Mouse (Mus musculus) adrenal gland, postnatal 36 days (tissue): ENCODE measurements around the gene Sdsl. TPM values are rescaled to one million over a fixed set of nuclear protein-coding genes. Genes with fewer than 3 reads are reported as not detected.

Experiments
- DNase-seq, 2 experiments: peaks; one replicate each; pipeline ENCODE4 v3.0.0; 2021; ENCODE audit warnings: mixed read lengths in 1 of 2
- total RNA-seq, 2 experiments: library from RNA; stranded (reverse); gene quantifications; 2 replicates each; pipeline ENCODE4 v1.2.3; 2021

Gene Sdsl
- total RNA-seq, 2 experiments from 2014 or later: 82.6 to 82.9 TPM

DNA sequence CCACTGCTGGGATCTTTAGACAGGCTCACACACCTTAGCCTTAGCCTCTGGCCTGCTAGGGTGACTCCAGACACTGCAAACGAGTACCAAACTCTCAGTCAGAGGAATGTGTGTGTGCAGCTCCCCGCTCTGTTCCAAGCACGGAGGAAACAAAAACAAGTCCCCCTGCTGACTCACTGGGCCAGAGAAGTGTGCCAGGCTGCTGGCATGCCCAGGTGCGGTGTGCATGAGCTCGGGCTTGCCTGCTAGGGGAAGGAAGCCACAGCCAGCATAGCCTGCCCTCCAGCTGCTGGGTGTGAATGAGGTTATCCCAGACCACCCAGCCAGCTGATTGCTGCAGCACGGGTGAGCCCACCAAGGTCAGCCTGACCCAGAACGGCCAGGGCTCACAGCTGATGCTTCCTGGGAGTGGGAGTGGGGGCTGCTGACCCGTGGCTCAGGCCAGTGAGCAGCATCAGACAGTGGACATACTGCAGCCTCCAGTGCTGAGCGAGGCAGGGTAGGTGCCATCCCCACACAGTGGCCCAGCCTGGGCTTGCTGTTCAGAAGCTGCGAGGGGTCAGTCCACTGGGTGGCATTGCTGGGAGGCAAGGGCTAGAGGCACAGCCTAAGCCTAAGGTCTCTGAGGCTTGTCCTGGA lies 22.6 kb upstream of the Sdsl start:
- peak; percentile 47 to 58 for DNase-seq

DNA sequence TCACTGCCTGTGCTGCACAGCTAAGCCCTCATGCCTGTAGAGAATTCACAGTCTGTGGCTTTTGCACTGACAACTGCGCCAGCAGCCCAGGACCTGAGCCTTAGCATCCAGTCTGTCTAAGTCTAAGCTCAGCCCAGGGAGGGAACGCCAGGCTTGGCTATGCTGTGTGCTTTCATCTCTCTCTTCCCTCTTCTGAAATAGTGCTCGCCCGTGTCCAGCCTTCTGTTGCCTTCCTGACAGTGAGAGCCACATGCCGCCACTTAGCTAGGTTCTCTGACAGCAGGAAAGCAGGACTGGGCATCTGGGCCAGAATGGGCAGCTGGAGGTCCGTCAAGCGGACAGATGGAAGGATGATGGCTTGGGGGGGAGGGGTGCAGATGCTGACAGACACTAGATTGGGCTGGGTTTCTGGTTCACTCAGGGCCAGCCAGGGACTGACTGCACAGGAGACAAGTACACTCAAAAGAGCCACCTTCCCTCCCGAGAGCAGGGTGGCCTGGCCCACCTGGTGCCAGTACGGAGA lies 21.3 kb upstream of the Sdsl start:
- DNase-seq: no peak

DNA sequence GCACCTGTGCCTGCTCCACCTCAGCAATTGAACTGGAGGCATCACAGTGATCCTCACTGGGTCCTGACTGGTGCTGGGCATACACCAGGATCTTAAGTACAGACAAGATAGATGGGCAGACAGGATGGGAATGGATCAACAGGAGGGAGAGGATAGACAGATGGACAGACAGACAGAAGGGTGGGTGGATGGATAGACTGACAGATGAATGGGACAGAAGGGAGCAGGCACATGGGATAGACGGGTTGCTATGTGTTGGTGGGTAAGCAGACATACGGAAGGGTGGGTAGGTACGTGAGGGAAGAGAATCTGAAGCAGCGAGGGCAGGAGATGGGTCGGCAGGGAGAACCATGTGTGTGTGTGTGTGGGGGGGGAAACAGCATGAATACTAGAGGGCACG lies 20.8 kb upstream of the Sdsl start:
- DNase-seq: no peak

DNA sequence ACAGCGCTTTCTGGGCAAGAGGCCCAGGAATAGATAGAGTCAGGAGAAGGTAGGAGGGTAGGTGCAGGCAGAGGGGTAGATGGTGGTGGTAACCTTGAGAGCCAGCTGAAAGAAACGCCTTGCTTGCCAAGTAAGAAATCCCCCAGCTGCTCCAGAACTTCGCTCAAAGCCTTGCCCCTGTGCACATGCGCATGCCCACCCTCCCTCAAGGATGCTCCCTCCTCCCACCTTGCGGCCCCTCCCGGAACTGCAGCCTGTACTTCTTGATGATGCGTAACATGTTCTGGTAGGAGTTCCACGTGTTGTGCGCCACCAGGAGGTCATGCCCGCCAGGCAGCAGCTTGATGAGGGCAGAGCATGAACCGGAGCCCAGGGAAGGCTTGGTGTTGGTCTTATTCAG lies 19.8 kb upstream of the Sdsl start:
- peak in 1 of 2 experiments; percentile 53 for DNase-seq

DNA sequence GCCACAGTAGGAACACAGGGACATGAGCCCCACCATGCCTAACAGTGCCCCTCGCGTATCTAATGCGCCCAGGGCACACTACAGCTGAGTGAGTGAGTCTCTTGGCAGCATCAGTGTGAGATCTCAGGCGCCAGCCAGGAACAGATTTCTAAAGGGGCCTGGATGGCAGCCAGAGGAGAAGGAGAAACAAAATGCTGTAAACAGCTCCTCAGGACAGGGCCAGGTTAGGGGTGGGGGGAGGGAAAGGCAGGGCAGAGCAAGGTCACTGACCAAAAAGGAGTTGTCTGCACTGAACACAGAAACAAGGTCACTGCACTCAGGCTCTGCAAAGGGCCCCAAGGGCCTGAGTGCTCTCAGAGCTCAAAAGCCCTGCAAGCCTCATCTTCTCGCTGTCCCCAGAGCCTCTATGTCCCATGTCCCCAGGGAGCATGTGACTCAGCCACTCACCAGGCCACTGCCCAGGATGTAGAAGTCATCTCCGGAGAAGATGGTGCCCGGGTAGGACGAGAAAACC lies 18.1 kb upstream of the Sdsl start:
- DNase-seq: peak; percentile 57 to 72

DNA sequence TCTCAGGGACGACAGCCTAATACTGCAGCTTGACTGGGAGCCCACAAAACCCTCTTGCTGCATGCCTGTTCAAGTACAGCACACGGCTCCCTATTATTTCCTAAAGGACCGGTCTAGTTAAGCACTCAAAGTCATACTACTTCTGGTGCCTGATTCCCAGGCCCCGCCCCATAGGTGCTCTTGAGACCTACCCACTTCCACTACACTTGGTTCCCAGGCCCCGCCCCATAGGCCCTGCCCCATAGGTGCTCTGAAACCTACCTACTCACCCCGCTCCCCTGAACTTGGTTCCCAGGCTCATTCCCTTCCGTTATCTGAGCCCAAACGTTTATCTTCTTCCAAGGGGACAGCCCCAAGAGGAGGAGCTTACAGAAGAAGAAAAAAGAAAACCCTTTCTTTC lies 15.2 kb upstream of the Sdsl start:
- DNase-seq: no peak

DNA sequence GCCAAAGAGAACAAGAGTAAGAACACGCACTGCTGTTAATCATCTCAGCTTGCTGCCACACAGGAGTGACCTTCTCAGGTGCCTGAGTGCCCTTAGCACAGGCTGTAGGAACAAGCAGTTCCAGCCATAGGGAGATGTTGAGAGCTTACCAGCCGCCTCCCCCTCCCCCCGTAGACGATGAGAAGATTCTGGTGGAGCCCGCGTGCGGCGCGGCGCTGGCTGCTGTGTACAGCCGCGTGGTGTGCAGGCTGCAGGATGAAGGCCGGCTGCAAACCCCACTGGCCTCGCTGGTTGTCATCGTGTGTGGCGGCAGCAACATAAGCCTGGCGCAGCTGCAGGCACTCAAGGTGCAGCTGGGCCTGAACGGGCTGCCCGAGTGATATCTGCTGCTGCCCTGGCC lies 10.8 kb upstream of the Sdsl start:
- peak in 1 of 2 experiments; percentile 52 for DNase-seq

DNA sequence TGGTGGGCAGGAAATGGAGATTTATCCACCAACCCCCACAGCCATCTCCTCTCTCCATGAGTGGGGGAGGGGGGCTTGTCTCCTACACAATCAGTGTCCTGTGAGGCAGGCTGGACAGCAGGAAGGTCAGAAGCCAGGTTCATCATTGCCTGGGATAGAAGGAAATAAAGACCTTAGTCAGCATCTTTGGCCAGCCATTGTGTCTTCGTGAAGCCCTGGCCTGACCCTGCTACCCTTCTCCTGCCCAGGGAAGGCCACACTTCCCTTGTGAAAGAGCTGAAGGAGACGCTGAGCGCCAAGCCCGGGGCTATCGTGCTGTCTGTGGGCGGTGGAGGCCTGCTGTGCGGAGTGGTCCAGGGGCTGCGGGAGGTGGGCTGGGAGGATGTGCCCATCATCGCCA lies 8.6 kb upstream of the Sdsl start:
- no peak for DNase-seq

DNA sequence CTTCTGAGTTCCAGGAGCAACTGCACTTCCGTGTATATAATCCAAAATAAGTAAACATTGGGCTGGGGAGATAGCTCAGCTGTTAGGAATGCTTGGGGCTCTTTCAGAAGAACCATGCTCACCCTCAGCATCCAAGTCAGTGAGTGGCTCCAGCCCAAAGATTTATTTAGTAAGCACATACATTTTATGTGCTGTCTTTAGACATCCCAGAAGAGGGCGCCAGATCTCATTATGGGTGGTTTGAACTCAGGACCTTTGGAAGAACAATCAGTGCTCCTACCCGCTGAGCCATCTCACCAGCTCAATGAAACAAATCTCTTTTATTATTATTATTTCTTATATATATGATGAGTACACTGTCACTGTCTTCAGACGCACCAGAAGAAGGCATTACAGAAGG lies 6.9 kb upstream of the Sdsl start:
- no peak for DNase-seq

DNA sequence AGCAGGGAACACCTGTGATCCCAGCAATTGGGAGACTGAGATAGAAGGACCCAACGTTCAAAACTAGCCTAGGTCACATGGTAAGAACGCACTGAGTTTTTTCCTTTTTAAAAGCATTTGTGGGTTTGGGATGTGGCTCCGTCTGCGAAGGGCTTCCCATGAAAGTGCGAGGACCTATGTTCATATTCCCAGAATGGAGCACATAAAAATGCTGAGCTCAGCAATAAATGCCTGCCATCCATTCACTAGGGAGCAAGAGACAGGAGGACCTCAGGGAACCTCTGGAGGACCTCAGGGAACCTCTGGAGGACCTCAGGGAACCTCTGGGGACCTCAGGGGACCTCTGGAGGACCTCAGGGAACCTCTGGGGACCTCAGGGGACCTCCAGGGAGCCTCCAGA lies 5.4 kb upstream of the Sdsl start:
- DNase-seq: no peak

DNA sequence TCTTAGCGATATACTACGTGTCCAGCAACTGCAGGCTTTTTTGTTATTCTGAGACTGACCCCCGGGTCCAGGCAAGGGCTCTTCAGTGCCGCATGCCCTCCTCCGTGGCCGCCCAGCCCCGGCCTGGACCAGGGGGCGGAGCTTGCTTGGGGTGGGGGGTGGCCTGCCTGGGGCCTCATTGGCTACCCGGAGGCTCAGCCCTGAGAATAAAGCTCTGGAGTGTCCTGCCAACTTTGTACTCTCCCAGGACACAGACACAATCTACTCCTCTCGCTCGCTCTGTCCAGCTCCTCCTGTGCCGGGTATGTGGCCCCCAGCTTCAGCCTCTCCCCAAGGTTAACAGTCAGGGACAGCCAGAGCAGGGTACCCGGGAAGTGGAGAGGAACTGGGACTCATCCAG lies 3.7 kb upstream of the Sdsl start, which contains the start of gene Sds:
Sds (plus strand) TSS at position 231 of the 400 bp plus-strand sequence.
- DNase-seq: peak in 1 of 2 experiments; percentile 33

DNA sequence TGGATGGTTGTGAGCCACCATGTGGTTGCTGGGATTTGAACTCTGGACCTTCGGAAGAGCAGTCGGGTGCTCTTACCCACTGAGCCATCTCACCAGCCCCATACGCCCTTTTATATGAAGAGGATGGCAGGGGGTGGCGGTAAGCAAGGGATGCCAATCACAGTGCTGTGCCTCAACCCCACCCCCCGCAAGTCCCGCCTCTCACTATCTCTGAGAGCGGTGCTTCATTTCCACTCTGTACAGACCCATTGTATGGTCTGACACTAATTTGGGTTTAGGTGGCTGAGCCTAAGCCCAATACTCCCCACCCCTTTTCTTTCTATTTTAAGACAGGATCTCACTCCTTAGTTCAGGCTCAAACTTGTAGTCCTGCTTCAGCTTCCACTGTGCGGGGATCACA lies 3.3 kb upstream of the Sdsl start:
- DNase-seq: no peak

DNA sequence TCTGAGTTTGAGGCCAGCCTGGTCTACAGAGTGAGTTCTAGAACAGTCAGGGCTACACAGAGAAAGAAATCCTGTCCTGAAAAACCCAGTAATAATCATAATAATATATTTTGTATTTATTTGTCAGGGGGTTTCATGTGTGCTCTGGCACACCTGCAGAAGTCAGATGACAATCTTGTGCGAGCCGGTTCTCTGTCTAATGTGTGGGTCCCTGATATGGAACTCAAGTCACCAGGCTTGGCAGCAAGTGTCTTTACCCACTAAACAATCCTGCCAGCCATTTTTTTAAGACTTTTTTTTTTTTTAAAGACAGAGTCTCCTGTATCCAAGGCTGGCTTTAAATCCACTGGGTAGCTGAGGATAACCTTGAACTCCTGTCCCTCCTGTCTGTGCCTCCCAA lies 751 bp upstream of the Sdsl start:
- no peak for DNase-seq

DNA sequence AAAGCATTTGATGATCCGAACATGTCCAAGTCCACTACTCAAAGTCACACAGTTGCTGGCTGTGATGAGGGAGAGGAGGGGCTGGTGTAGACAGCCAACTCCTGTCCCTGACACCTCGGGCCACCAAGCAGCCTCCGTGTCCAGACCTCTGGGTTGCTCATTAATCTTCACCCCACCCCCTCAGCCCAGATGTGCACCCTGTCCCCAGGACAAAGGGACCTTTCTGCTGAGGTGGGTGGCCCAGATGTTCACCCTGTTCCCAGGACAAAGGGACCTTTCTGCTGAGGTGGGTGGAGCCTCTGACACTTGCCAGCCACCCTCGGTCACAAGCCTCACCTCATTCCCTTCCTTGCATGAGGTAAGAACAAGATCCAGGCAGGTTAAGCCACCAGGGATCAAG lies 1.1 kb downstream of the Sdsl start:
- no peak for DNase-seq

DNA sequence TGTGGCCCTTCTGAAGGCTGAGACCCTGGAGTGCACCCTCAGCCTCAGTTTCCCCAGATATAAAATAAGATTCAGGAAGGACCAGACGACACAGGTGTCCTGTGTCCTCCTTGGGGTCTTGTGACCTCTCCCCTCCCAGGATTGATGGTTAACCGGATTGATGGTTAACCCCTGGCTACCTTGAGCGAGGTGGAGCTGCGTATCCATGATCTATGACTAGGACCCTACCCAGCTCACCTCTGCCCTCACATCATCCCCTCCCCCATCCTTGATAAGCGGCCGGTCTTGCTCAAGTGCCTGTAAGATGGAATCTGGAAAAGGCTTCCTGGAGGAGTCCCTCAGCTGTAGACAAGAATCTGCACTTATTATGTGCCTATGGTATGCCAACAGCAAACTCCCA lies 3.8 kb downstream of the Sdsl start:
- no peak for DNase-seq

DNA sequence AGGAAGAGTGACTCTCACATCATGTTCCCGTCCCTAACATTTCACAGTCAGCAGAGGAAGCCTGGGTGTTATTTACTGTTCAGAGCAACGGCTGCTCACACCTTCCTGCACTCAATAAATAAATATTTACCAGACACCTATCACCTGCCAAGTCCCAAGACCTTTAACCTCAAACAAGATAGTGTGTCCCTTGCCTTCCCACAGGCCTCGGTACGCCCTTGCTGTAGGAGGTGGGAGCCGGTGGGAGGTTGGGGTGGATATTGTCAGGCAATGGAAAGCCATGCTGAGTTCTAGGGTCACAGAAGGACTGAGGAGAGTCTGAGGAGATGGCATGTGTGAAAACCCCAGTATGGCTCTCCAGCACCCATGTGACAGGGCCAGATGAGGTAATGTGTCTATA lies 4.3 kb downstream of the Sdsl start:
- DNase-seq: no peak

DNA sequence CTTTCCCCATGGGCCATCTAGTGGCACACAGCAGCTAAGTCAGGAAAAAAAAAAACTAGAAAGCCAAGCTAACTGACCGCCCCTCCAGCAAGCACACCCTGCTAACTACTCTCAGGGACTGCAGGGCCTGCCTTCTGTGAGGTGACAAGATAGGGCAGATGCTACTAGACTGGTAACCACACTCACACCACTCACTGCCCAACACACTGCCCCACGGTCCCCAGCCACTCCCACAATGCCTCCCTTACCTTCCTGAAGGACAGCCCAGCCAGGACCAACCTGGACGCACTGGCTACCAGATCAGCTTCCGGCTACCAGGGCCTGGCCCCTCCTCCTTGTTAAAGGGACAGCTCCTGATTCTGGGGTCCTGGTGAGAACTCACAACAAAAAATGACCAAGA lies 5.6 kb downstream of the Sdsl start:
- peak; percentile 68 to 79 for DNase-seq

DNA sequence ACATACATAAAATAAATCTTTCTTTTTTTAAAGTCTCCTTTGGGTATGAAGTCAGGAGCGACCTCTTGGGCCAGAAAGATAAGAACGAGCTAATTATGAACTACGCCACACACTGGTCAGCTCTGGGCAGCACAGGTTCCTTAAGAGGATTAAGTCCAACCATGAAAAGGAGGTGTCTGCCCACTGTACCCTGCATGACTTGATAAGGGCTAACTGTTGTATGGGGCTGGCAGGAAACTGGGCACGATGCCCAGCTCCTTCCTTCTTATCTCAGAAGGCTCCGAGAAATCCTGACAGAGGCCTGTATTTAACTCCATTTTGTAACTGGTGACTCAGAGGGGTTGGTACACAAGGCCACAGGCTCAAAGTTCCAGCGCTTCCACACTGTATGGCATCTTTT lies 6.8 kb downstream of the Sdsl start:
- peak; percentile 89 to 90 for DNase-seq

DNA sequence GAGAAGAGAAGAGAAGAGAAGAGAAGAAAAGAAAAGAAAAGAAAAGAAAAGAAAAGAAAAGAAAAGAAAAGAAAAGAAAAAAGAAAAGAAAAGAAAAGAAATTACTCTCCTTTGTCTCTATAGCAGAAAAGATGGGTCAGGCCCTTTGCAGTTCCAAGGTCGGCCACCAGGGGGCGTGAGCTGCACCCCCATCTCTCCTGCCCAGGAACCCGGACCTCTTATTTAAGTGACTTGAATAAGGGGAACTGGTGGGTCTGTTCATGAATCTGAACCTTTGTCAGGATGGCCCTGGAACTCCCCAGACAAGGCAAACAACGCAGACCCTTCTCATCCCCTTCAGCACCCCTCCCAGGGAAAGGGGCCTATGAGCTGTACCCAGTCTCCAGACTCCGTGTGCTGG lies 7.5 kb downstream of the Sdsl start:
- peak in 1 of 2 experiments; percentile 64 for DNase-seq

DNA sequence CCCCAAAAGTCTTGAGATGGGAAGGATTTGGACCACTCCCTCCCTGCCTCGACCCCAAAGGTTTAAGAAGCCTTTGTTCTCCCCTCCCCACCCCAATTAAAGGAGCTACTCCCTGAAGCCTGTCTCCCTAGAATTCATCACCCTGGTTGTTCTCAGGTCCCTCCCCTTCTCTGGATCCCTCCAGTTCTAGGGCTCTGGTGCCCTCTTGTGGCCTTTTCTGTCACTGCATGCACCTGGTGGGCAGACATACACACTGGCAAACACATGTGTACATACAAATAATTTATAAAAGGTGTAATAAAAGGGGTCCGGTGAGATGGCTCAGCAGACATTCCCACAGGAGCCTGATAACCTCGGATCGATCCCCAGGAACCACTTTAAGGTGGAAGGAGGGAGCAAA lies 8.3 kb downstream of the Sdsl start:
- peak in 1 of 2 experiments; percentile 40 for DNase-seq

DNA sequence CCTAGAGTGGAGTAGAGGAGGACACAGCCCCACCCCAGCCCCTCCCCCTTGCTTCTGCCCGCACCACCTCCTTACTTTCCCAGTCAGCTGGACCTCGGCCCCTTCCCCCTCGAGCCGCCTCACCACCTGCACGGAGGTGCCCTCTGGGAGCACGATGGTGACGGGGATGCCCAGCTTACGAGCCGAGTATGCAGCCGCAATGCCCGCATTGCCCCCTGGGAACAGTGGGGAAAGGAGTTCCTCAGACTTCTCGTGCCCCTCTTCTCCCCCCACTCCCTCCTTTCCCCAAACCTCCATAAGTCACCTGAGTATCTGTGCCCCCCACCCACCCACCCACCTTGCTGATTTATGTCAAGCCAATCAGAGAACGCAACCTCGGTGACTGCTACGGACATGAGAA lies 10.7 kb downstream of the Sdsl start:
- DNase-seq: no peak

DNA sequence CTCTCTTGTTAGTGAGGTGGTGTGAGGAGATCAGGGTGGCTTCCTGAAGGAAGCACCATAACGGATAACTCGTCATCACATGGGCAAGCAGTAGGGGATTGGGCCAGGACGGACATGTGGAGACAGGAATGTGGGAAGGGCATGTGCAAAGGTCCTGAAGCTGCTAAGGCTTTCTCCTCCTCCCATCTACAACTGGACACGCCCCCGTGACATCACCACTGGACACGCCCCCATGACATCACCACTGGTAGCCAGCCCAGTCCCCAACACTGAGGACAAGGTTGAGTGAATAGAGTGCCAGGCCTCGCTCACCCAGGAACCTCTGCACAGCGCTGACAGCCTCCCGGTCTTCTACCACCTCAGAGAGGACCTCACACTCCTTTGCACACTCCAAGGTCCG lies 13.5 kb downstream of the Sdsl start:
- peak; percentile 46 to 47 for DNase-seq

DNA sequence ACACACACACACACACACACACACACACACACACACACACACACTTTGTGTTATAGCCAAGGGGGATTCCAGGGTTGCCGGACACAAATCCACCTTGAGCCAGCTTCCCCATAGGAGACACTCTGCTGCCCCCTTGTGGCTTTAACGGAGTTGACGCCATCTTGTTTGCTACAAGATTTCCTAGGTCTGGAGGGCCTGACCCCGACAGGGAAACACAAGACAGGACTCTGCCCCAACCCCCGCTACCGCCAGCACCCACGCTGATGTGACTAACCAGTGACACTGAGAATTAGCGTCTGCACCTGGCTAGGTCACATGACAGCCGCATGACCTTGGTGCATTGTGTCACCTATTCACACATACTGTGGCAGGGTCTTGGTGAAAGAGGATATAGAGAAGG lies 15.0 kb downstream of the Sdsl start:
- DNase-seq: peak; percentile 65 to 78

DNA sequence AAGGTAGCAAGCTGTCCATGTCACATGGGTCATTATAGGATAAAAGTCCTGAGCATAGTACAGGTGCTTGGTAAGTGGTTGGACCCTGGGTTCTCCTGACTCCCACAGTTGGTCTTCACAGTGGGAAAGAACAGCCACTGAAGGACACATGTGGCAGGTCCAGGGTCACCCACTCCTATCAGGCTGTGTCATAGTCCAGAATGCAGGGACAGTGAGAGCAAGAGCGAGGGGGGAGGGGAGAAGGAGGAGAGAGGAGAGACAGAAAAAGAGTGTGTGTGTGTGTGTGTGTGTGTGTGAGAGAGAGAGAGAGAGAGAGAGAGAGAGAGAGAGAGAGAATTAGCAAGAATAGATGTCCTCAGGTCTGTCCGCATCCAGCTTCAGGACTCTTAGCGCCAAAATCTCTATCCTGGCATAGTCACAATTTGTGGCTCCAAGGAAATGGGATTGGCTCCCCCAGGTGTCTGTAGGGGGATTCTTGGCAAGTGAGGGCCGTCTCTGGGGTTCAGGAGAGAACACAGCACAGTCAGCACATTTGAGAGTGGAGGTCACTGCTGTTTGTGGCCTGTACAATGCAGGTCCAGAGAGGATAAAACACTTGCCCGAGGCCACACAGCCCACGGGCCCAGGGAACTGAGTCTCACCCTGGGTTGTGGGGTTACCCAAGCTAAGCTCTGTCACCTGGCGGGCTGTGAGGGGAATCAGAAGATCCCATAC lies 15.6 kb downstream of the Sdsl start:
- peak; percentile 28 to 65 for DNase-seq
